Mouse (Mus musculus) T-helper 1 cell (primary cell): ENCODE results near the gene Med18.
"Not testable (repeated sequence)": the region's sequence is repeated elsewhere in the genome, so short reads cannot be mapped to it uniquely, and the experiment has no call there.

ENCODE experiments used
- in situ Hi-C: fragments of 300-600 bp; cut with MboI, MseI; formaldehyde crosslinking; loops from one replicate; pipeline ENCODE4 v1.15.1; 2025; ENCODE audit warnings: high pct_unique_total_duplicates

The Med18 gene

DNA sequence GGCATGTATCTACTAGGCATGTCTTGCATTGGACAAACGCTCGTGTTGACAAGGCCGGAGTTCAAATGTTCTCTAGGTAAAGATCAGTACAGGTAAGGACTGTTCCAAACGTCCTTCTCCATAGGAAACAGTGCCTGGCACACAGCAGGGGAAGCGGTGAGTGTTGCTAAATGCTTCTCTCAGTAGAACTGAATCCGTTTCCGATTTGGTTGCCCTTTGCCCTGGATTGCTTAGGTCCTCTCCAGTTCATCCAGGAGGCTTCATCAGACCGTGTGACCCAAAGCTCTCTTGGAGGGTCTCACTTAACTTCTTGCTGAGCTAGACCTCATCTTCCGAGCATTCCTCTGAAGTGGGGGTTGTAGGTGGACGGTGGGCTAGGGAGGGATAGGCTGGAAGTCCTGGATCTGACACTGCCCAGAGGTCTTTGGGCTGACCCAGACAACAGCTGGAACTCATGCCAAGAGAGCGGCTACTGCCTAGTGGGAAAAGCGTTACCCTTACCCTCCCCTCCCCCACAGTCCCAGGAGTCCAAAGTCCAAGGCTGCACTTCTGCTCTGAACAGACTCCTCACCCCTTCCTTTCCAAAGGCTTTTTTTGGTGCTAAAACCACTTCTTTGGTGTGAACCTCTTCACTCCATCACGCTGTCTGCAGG lies 19.4 kb upstream of the Med18 start:
- in situ Hi-C loops = no loop called here

- in situ Hi-C loops = not testable (repeated sequence)
These were observed 18.4 kb upstream of the Med18 start for GRCm38 (mm10) chr4:132482104-132482503.

- in situ Hi-C loops = no loop called here
These were observed 14.1 kb upstream of the Med18 start for GRCm38 (mm10) chr4:132477833-132478232.

DNA sequence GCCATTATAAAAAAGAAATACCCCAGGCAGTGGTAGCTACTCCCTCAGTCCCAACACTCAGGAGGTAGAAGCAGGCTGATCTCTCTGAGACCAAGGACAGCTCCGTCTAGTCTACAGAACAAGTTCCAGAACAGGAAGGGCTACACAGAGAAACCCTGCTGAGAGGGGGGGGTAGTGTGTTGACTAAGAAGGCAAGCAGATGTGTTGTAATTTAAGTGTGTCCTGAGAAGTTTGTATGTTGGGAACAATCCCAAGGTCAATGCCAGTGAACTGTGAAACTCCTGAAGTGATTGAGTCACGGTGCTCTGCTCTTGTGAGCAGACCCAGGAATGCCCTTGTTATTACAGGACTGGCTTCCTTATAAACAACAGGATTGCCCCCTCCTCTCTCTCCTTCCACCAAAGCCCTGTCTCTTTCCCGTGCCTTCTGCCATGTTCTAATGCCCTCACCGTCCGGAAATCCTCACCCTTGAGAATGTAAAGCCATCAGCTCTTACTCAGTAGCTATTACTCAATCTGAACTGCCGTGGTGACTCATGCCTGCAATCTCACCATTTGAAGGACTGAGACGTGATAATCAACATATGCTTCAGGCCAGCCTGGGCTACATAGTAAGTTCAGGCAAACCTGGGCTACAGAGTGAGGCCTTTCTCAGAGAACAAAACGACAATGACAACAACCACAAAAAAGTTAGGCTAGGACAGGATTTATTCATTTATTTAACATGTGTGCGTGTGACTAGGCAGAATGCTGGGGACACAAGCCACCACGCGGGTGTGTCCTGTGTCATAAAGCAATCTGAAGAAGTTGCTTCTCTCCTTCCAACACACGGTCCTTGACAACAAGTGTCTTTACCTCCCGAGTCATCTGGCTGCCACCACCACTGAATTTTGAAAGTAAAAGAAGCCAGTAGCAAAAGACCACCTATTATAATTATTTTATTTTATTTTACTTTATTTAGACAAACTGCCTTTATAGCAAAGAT lies 12.5 kb upstream of the Med18 start:
- in situ Hi-C loops = no loop called here

DNA sequence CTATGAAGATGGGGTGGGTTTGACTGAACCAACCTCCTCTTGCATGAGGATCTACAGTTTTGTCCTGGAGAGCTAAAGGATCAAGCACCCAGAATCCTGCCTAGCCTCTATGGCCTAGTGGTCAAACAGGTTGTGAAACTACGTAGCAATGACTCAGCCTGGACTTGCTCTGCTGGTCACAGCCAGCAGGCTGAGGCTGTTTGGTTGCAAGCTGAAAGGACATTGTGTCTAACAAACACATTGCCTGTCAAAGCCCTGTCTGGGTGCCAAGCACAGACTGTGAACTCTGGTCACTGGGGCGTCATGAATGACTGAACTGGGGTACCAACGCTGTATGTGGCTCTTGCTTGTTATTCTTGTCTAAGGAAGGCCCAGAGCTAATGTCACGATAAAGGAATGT lies 10.9 kb upstream of the Med18 start:
- in situ Hi-C loops = no loop called here

GRCm38 (mm10) chr4:132473411-132473810 lies 9.7 kb upstream of the Med18 start:
- in situ Hi-C loops = no loop called here

GRCm38 (mm10) chr4:132469873-132470272 lies 6.2 kb upstream of the Med18 start:
- in situ Hi-C loops = no loop called here

DNA sequence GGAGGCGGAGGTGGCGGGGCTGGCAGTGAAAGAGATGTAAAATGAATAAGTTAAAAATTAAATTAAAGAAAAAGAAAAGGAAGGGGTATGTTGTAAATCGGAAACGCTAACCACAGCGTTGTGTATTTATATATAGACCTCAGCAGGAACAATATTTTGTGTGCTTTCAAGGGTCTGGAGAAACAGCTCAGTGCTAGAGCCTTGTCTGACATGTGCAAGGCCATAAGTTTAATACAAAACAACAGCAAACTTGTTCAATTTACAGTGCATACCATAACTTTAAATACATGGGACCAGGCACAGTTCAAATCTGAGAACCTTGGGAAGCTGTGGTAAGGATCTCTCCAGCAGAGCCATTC lies 513 bp upstream of the Med18 start:
- in situ Hi-C loops = no loop called here

- in situ Hi-C loops = no loop called here
These were observed 885 bp downstream of the Med18 start for GRCm38 (mm10) chr4:132462836-132463235.

DNA sequence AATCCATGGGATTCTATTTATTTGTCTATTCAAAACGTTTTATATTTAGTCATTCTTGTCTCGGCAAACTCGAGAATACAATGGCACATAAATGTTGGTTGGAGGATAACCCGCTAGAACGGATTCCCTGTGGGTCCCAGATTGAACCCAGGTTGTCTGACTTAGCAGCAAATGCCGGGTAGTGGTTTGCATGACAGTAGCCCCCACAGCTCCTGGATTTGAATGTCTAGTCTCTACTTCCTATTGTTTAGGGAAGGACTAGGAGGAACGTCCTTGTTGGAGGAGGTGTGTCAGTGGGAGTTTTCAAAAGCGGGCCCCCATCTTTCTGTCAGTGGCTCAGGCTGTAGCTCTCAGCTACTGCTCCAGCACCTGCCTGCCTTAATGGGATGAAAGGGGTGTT lies 3.5 kb downstream of the Med18 start:
- in situ Hi-C loops = no loop called here

DNA sequence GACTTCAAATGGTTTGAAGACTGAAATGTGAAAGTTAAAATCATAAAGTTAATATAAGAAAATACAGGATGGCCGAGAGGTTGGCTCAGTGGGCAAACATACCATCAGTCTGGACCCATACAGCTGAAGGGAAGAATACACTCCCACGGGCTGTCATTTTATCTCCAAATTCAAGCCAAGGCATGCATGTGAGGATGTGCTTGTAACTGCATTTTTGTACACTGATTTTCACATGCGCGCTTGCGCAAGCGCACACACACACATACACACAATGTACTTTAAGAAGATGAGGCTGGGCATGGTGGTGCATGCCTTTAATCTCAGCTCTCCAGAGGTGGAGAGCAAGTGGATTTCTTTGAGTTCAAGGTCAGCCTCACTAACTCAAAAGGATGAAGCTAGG lies 8.2 kb downstream of the Med18 start:
- in situ Hi-C loops = loop anchor here (5.0 kb wide), 1 partner anchor 33 kb away; the partner anchor contains the start of gene Phactr4

- in situ Hi-C loops = loop anchor here (5.0 kb wide), 1 partner anchor 33 kb away; the partner anchor contains the start of gene Phactr4
These were observed 8.6 kb downstream of the Med18 start for GRCm38 (mm10) chr4:132455146-132455545.

- in situ Hi-C loops = no loop called here
These were observed 9.5 kb downstream of the Med18 start for GRCm38 (mm10) chr4:132454216-132454615.

- in situ Hi-C loops = no loop called here
These were observed 13.9 kb downstream of the Med18 start for GRCm38 (mm10) chr4:132449778-132450177.

DNA sequence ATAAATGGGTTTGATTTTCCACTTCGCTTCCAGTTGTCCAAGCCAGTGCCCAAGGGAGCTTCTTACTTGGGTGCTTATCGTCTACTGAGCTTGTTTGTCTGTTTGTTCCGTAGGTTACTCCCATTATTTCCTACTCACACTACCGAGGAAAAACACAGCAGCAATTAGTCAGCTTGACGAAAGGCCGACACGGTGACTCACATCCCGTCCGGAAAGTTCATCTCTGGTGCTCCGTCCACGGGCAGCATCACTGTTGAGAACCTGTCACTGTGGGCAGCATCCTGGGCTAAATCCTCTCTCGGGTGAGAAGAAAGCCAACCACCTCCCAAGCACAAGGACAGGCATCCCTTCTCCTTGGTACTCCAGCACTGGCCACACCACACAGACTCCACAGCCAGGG lies 17.6 kb downstream of the Med18 start:
- in situ Hi-C loops = no loop called here

DNA sequence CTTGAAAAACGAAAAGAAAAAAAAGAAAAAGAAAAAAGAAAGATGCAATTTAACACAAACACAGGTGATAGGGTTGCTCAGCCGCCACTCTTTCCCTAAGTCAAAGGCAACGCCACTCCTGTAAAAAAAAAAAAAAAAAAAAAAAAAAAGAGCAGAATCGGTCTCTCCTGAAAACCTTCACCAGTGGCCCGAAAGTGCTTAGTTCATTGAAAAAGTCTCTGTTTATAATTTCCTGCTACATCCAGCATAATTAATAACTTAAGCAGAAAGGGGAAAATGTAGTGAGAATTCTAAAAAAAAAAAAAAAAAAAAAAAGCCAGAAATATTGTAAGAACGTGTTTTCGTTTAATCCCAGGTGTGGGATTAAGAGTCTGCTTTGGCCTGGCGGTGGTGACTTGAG lies 19.2 kb downstream of the Med18 start:
- in situ Hi-C loops = no loop called here

DNA sequence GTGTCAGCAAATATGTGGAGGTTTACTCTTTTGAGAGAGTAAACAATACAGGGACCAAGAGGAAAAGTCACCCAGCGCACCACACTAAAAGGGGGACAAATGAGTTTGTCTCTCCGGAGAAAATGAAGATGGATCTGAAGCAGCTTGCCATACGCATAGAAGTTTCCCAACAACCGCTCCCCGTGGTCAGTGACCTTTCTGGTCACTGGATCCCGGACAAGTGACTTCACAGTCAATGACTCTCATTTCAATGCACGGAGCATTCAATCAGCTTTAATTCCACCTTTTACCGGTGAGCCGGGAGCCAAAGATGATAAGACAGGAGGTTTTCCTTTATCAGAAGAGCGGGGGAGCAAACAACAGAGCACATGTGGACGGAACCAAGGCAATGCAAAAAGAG lies 25.9 kb downstream of the Med18 start:
- in situ Hi-C loops = no loop called here

DNA sequence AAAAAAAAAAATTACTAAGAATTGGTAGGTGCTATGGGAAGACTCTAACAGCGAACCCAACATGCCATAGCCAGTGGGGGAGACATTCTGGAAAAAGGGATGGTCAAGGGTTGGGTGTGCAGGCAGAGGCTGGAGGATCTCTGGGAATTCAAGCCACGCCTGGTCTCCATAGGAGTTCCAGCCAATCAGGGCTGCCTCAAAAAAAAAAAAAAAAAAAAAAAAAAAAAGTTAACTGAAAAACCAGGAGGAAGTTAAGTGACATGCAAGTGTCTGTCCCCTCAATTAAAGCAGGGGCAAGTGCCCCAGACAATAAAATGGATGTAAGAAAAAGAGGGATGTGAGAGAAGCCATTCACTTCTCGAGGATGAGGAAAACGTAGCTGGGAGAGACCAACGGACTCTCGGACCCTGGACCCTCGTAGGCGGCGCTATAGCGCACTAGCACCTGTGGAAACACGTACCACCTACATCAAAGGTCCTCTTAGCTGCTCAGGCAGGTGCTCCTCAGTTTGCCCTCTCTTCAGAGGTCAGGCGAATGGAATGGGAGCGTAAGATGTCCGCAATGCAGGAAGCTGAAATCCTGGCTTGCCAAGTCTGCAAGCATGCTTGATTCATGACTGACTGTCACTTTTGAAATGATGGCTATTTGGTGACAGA lies 30.9 kb downstream of the Med18 start:
- in situ Hi-C loops = no loop called here

- in situ Hi-C loops = no loop called here
These were observed 35.6 kb downstream of the Med18 start for GRCm38 (mm10) chr4:132428022-132428542.

GRCm38 (mm10) chr4:132427493-132427892 lies 36.2 kb downstream of the Med18 start:
- in situ Hi-C loops = no loop called here

- in situ Hi-C loops = no loop called here
These were observed 37.7 kb downstream of the Med18 start for GRCm38 (mm10) chr4:132426021-132426420.

DNA sequence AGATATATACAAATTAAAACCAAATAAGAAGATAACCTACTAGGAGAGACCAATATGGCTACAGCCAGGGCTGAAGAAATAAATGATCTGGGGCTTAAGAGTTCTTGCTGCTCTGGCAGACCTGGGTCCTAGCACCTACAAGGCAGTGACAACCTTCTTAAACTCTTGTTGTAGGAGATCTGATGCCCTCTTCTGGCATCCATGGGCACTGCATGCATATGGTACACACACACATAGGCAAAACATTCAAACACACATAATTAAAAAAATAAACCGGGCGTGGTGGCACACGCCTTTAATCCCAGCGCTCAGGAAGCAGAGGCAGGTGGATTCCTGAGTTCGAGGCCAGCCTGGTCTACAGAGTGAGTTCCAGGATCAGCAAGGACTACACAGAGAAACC lies 39.0 kb downstream of the Med18 start:
- in situ Hi-C loops = loop anchor here (5.0 kb wide), 2 partner anchors 33 to 83 kb away; no protein-coding TSS in a partner anchor
